Mouse (Mus musculus) adrenal gland, adult 2 months (tissue): Measurements from ENCODE around the gene Zbtb38. TPM values are rescaled to one million over a fixed set of nuclear protein-coding genes. Genes with fewer than 3 reads are reported as not detected.
A peak's percentile ranks its signal among the peaks of the same experiment; 100 is the strongest.

Source experiments
- DNase-seq: peaks from one replicate; pipeline ENCODE4 v3.0.0; 2021
- long read RNA-seq: library from polyadenylated mRNA; stranded (forward); transcript quantifications from one replicate; pipeline ENCODE4 v2.0.0, GENCODE M21; 2021
- polyA plus RNA-seq: library from polyadenylated mRNA; depleted of rRNA; stranded (reverse); fragments of >200 nt; gene quantifications from 2 replicates; pipeline ENCODE4 v1.2.3, GENCODE M21; 2012; rRNA removed
- total RNA-seq, 2 experiments: library from RNA; stranded (reverse); gene quantifications; 2 replicates each; pipeline ENCODE4 v1.2.3; 2021

Gene Zbtb38
- 10 to 100 TPM; 63.1 to 73.9 TPM for total RNA-seq
- 13.6 and 17.4 TPM in 2 replicates for polyA plus RNA-seq
- long read RNA-seq, partial matches to known transcripts = 0 of 3 reads
- long read RNA-seq, other reads (novel, unspliced or antisense) = 1 of 3 reads

DNA sequence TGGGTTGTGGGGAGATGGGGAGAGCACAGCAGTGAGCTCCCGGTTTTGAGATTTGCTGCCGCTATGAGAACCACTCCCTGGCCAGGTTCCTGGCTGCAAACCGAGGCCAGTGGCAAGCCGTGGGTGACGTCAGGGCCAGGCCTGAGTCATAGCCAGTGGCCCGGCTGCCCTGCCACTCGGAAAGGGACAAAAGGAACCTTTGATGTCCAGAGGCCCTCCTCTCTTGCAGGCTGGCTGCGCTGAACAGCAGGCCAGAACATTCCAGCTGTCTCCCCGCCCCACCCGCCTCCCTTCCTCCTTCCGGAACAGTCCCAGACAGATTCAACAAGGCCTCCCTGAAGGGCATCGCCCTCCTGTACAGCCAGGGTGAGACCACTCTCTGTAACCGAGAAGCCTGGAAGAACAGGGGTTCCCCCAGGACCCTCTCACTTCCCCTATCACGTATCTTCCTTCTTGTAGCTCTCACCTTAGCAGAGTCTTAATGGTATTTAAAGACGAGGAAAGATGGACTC is at the start of gene Zbtb38:
Zbtb38 (minus strand) TSS at position 229 of the 512 bp plus-strand sequence.
- peak; percentile 97 for DNase-seq

DNA sequence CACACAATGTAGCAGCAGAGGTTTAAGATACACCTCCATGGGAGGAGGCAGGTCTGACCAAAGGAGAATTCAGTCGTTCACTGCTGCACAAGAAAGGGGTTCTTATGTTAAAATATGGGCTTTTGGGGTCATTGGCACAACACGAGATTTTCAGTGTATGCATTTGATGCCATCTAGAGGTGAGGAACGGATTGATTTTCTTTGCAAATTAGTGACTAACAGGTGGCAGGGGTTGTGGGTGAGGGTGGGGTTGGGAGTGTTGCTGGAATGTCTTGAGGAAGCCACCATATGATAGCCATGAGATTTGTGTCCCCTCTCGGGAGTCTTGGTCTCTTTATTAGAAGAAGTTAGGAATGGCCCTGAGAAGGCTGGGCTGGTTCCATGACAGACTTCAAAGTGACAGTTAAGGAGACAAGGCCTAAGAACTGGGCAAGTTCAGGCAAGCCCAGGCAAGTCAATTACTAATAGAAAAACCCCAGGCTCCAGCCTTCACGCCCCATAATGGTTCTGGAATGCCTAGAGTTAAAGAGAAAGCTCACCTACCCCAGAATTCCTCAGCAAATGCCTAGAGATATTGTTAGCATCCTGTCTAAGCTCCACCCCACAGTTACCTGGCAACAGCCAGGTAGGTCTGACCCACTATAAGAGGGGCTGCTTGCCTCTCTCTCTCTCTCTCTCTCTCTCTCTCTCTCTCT is 47.6 kb upstream of the Zbtb38 start:
- DNase-seq = no peak

DNA sequence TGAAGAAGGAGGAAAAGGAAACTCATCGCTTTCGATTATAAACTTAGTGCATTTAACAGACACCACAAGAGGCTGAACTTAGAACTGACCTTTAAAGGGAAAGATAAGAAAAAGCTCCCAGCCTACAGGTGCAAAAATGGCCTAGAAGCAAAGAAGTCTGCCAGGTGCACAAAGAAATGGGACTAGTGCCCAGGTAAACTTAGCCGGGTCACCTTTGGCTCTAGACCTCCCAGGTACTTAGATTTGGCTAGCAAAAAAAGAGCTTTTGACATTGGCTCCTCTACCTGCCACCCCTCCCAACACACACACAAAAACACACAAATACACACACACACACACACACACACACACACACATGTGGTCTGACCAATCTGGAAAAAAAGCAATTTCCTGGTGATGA is 44.7 kb upstream of the Zbtb38 start:
- no peak for DNase-seq

DNA sequence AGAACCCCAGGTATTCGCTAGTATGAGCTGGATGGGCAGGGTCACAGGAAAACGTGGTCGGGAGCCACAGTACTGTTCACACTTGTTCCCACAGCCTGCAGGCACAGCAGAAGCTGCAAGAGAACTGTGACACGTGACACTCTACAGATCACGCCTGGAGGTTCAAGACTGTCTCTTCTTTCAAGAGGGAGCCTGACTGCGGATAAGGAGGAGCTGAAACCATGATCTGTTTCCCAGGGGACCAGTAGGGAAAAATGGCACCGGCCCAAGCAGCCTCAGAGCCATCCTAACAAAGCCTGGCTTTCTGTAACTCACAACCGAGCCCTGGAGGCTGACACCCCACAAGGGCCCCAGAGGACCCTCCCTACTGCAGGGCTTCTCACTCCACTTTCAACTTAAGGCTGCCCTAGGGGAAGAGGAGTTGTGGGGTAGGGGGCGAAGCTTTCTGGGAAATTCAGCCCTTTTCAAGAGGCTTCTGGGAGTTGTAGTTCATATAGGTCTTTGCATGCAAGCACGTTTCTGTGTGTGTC is 42.8 kb upstream of the Zbtb38 start:
- peak; percentile 49 for DNase-seq

DNA sequence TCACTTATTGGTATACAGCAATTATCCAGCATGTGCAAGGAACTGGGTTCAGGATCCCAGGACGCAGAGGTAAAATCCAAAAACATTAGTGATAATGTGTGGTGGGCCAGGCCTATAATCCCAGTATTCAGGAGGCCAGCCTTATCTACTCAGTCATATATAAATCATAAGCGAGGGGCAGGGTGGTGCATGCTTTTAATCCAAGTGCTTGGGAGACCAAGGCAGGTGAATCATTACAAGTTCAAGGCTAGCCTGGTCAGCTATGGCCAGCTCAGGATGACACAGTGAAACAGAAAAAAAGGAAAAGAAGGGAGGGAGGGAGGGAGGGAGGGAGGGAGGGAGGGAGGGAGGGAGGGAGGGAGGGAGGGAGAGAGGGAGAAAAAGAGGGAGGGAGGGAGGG is 42.0 kb upstream of the Zbtb38 start:
- peak; percentile 74 for DNase-seq

DNA sequence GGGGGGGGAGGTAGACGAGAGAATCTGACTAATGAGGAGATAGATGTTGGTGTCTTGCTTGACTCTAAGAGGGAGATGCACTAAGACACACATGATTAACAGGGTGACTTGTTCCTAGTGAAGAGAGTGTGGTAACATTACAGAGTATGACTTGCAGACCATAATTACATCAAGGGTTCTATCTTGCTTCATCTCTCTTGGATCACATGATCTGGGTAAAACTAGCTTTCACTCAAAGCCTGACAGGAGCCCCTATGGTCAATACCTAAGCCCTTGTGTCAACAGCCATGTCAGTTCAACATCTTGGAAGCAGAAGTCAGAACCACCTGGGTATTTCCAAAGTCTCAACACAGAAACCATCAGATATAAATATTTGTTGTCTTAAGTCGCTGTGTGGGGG is 39.9 kb upstream of the Zbtb38 start:
- no peak for DNase-seq

DNA sequence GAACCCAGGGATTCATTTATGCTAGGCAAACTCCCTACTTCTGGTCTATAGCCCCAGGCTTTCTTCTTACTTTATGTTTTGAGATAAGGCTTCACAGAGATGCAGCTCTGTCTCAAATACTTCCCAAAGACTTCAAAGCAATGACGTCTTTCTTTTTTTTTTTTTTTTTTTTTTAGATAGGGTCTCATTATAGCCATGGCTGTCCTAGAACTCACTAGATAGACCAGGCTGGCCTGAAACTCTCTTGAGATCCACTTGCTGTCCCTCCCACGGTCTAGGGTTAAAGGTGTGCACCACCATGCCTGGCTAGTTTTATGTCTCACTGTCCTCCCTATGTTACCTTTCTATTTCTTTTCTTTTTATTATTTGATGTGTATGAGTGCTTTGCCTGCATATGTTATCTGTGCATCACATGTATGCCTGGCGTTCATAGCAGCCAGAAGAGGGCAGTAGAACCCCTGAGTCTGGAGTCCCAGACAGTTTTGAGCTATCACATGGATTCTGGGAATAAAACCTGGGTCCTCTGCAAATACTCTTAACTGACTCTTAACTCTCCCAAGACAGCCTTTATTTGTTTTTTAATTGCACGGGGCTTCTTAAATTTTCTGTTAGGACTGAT is 37.9 kb upstream of the Zbtb38 start:
- DNase-seq = no peak

DNA sequence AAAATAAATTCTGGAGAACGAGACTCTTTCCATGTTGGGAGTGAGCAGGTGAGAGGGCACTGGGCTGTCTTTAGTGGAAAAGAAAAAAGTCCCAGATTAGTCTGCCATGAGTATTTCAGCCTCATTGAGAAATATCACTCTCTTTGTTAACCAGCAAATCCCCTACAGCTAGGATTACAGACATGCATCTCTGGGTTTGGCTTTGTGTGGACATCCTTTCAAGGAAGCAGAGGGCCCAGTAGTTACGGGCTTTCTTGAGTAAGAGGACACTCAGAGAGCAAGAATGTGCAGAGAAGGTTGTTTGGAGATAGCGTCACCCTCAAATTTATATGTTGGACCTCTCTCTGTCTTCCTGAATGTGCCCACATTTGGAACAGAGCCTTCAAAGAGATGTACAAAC is 37.3 kb upstream of the Zbtb38 start:
- no peak for DNase-seq

DNA sequence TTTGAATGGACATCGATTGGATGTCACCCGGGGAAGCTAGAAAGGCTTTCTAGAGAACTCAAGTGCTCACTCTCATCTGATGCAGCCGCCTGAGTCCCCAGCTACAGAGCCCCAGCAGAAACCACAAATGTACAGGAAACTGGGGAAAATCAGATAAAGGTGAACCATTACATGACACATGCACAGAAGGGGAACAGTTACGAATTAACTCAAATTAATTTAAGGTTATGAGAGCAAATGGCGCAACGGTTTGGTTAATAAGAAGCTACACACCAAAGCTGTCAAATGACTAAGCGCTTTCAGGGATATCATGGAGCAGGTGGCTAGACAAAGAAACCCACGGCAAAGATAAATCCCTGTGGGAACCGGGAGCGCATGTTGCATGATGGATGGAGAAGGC is 35.2 kb upstream of the Zbtb38 start:
- DNase-seq = no peak

DNA sequence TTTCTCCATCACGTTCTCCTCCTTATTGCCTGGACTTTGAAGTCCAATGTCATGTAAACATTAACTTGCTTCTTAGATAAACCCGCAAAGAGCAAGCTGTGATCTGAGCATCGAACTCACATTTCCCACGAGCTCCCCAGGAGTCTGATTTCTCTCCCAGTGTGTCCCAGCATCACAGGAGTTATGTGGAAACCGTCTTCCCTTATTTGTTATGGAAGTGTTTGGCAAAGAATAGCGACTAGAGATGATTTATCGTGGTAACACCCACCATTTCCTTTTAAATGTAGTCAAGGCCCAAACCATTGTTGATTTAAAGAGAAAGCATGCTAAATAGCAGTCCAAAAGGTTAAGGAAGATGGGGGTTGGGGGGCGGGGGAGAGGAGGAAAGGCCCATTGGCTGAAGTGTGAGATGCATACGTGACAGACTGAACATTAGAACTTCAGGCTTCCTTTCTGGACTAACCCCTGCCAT is 33.3 kb upstream of the Zbtb38 start:
- no peak for DNase-seq

DNA sequence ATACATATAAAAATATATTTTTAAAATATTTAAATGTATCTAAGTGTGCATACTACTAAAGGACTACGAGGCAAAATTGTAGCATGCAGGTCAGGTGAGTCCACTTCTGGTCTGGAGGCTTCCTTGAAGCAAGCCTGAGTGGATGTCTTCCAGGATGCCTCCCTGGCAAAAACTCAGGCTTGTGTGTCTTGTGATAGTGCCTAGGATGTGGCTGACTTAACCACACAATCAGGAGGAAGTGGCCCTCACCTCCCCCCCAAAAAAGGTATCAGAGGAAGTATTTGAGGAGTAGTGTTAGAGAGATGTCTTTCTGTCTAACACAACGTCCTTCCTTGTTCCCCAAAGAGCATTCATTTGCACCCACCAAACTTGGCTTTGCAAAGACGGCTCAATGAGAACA is 32.6 kb upstream of the Zbtb38 start:
- no peak for DNase-seq

DNA sequence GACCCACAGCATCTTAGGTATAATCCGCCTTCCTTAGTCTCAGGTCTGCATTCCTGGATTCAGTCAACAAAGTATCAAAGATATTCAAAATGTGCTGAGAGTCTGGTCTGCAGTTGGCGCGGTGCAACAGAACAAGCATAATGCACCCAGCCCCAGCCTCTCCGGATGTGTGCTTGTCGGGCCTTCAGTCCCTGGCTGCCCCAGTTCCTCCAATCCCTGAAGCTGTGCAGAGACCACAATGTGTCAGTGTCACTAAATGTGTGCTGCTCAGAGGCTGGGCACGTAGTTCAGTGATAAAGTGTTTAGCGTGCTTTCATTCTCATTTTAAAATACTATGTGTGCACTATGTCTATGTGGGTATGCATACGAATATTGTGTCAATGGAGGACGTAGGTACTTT is 31.0 kb upstream of the Zbtb38 start:
- no peak for DNase-seq

DNA sequence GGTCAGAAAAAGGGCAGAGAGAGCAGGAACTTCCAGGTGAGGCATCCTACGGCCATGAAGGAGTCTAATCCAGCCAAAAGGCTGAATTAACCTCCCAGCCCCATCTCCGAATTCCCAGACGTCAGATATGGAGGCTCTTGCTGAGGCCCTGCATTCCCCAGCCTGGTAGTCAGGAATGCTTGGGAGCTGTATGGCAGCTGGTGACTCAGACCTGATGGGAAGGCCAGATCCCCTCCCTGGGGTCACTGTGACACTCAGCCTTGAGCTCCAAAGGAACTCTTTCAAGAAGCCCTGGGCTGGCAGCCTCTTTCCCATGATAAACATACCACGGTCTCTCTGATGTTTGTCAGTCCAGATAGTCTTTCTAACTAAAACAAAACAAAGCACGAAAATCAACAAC is 30.6 kb upstream of the Zbtb38 start:
- DNase-seq = peak; percentile 79

DNA sequence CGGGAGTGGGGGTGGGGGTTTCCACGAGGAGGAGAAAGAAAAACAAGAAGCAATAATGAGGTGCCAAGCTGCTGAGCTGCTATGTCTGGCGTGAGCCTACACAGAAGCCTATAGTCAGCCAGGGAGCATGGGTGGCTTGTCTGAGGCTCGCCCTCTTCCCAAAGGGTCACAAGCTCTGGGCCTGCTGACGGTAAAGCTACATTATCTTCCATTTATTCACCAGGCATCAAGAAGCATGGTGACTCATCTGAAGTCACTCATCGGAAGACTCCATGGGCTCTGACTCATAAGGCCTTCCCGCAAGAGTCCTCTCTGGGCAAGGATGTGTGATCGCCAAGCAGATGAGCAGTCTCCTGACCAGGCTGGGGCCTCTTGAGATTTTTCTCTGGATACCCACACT is 29.4 kb upstream of the Zbtb38 start:
- peak; percentile 72 for DNase-seq

DNA sequence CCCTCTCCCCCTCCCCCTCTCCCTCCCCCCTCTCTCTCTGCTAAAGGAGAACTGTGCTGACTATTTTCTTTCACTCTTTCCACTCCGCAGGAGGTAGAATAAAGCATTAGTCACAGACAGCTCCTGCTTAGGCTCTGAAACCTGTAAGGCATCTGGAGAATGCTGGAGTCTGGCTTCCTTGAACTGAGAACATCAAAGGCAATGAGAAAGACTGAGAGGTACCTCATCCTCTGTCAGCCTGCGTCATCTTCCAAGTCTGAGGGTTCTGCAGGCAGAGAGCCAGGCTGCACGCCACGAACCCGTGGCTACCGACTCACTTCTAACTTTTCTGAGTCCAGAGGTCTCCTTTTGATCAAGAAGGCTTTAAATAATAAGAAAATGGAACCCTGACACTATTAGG is 20.5 kb upstream of the Zbtb38 start:
- DNase-seq = peak; percentile 81

DNA sequence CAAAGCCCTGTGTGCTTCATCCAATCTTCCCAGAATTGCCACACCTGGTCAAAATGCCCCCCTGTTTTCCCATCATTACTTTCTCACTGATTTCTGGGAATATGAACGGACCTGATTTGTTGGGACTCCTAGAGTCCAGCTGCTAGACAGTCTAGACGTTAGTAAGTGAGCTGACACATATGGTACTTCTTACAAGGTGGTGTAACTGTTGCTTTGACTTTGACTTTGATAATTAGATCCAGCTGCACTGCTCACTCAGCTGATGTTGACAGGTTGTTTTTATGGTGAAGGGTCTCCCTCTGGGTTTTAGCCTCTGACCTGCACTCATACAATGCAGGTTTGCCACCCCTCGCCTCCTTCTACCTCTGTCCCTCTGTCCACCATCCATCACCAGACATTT is 17.8 kb upstream of the Zbtb38 start:
- DNase-seq = no peak

DNA sequence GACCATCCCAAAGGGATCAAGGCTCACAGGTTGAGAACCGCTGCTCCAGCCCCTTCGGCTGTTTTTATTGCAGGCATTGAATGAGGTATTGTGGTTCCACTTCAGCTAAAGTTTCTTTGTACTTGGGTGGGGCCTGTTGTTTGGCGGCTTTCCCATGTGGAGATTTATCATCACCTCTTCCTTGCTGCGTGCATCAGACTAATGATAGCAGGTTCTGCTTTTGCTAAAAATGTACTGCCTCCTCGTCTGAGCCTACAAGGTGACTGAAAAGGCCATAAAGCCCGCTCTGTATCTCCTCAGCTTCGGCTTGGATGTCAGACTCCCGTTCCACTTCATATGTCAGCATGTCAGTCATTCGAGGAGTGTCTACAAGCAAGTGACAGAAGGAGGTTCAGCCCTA is 17.0 kb upstream of the Zbtb38 start:
- DNase-seq = no peak

DNA sequence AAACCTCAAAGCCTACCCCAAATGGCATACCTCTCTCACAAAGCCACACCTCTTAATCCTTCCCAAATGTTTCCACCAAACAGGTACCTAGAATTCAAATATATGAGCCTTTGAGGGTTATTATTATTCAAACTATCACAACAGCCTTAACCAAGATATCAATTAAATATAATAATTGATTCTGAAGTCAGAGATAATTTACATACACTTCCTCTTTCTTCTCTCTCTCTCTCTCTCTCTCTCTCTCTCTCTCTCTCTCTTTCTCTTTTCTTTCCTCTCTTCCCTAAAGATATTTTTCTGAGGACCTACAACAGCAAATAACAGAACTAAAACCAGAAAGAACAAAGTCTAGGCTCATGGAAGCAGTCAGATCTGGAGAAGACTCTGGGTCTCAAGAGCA is 15.2 kb upstream of the Zbtb38 start:
- no peak for DNase-seq

DNA sequence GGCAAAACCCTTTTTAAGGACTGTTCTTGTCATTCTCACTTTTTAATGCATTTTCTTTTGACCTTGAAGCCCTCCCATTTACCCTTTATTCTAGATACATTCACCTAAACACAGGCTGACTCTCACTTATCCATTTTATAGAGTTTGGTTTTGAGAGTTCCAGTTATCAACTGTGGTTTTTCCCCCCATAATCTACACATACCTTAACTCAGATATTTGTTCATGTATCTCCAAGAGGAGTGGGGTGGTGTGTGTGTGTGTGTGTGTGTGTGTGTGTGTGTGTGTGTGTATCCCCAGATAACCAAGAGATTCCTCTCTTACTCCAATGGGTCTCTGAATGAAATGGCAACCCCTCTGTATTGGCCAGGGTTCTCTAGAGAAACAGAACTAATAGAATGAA is 13.4 kb upstream of the Zbtb38 start:
- no peak for DNase-seq

DNA sequence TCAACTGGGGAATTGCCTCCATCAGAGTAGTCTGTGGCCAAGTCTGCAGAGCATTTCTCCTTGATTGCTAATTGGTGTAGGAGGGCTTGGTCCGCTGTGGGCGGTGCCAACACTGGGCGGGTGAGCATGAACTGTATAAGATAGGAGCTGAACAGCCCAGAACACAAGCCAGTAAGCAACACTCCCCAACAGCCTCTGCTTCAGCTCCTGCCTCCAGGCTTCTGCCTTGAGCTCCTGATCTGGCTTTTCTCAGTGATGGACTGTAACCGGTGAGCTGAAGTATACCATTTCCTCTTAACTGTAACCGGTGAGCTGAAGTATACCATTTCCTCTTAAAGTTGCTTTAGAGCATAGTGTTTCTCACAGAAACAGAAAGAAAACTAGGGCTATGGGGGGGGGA is 12.8 kb upstream of the Zbtb38 start:
- no peak for DNase-seq

DNA sequence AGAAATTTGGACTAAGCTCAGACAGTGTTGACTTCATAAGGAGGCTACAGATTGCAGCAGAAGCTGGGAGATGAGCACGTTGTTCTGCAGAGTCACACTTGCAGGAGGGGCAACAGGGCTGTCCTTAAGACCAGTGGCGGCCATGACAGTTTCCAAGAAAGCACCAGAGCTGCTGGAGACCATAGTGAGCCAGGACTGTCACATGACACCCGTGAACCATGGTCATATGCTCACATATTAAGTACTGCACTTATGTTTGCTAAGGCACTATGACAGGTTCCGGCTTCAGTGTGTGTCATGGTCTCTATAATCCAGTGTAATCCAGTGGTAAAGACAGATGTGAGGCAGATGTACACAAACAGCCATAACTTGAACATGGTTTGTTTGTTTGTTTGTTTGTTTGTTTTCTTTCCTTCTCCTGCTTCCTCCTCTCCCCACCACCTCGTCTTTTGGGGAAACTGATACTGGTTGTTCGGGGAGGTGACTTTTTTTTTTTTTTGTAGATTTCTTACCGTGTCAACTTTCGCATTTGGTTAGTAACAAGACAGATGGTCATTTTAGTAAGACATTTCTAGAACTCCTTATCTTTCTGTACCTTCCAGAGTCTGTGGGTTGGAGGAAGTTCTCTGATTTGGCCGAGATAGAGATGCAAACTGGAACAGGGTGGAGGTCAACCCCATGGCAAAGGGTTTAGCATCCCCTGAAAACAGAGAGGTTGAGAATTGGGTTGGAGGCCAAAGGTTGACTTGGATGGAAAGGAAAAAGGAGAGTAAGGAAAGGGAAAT is 11.4 kb upstream of the Zbtb38 start:
- no peak for DNase-seq

DNA sequence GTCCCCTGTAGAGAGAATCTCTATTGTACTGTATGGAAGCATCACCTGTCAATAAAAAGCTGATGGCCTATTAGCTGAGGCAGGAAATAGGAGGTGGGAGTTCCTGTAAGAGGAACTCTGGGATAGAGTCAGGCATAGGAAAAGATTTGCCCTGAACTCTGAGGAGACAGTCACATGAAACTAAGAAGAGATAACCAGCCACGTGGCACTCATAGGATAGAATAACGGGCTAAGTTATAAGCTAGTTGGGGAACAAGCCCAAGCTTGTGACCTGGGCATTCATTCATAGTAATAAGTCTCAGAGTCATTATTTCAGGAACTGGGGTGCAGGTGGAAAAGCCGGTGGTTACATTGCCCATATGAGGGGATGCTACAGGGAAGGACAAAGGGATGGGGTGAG is 10.4 kb upstream of the Zbtb38 start:
- no peak for DNase-seq
